Mouse (Mus musculus): ENCODE measurements around the gene Vars2.

- TF ChIP-seq CTCF (conservative IDR thresholded peaks at IDR 0.05 in 1 of 2, IDR thresholded peaks at IDR 0.05 in 1 of 2; ENCODE audit: low read depth in 2 of 2, low read length in 2 of 2) (no peak), MAZ (IDR thresholded peaks at IDR 0.05; ENCODE audit: low read depth, low read length) (no peak), ETS1 (conservative IDR thresholded peaks at IDR 0.05; ENCODE audit: low read depth, low read length) (no peak)
Measured at GRCm38 (mm10) chr17:35701978-35702461, 34.6 kb upstream of the Vars2 start.
